Mouse (Mus musculus) frontal cortex, postnatal 25 days (tissue): ENCODE data around the gene Hcfc1r1.
A peak's percentile ranks its signal among the peaks of the same experiment; 100 is the strongest.

Experiments used
- DNase-seq, 2 experiments: peaks; one replicate each; pipeline ENCODE4 v3.0.0; 2022; ENCODE audit warnings: low spot score in 2 of 2

The Hcfc1r1 gene

DNA sequence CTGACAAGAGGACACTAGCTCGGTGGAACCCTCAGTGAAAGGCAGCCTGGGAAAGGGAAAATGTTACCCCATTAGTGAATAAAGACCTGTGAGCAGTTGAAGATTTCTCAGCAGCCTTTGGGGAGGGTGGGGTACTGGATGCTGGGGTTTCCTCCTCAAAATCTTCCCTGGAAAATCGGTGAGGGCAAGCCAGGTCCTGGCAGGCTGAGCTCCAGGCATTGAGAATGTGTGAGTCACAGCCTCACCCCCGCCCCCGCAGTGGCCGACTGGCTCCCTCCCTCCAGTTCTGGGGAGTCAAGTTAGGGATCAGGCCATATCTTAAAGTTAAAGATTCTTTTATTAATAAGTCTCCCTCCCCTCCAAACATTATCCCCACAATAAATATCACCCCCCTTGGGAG lies 1.7 kb downstream of the Hcfc1r1 start:
- DNase-seq: no peak

DNA sequence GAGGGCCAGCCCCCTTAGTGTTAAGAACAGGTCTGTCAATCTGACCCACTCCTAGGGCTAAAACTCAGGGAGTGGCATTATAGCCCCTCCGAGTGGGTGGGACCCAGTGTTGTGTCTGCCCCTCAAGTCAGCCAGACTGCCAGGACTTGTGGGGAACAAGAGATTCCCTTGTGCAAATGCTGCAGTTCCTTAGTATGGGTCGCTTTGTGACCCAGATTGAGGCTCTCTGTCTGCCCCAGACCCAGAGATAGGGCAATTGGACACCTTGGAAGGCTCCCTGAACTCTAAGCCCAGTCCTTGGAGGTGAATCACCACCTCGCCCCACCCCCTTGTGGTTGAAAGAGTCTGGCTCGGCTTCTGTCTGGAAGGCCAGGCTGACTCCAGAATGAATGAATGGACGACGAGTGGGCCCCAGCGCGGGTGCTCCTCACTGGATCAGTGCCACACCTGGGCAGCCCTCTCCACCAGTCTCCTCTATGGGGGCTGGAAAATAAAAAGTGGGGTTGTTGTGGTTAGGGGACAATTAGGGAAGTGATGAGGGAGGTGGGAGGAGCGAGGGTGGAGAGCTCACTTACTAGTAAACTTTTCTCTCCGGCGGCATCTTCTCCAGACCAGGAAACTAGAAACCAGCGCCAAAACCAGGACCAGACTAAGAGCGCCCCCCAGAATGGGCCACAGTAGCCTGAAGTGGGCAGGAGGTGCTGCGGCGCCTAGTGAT lies 2.3 kb downstream of the Hcfc1r1 start:
- DNase-seq: no peak

DNA sequence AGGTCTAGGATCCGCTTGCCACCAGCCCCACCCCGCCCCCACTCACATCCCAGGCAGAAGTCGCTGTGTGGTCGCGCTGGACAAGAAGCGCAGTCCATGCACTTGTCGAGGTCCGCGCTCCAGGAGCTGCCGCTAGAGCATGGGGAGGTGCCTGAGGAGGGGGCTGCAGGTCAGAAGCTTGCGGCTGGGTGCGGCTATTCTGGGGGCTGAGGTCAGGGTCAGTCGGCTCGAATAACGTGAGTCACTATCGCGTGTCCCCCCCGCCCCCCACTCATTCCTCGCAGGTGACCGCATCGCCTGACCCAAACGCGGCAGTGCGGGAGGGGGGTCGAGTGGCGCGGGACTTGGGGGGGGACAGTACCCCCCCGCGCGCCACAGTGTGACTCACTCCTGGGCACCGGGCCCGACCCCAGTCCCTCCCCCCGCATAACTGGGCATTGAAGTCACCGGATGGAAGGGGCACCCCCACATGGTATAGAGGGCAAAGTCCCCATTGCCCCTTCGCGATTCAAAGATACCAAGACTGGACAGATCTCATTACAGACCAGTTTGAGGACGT lies 3.2 kb downstream of the Hcfc1r1 start:
- no peak for DNase-seq

DNA sequence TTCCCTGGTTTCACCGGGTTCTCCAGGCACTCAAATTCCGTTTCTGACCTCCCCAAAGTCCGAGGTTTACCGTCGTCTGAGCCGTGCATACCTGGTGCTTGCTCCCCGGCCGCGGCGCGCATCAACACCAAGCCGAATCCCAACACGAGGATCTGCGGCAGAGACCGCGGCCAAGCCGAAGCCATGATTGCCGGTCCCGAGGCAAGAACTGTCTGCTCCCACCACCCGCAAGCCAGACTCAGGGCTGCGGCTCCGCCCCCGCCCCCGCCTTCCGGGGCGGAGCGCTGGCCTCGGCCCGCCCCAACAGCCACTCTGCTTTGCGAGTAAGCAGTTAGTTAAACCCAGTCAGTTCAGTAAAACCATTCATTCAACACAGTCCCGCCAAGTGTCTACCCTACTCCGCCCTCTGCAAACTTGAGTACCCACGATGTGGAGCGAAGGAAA lies 3.9 kb downstream of the Hcfc1r1 start, which contains the start of gene Tnfrsf12a:
Tnfrsf12a (minus strand) TSS at position 233 of the 444 bp plus-strand sequence.
- DNase-seq: peak; percentile 53 to 68

DNA sequence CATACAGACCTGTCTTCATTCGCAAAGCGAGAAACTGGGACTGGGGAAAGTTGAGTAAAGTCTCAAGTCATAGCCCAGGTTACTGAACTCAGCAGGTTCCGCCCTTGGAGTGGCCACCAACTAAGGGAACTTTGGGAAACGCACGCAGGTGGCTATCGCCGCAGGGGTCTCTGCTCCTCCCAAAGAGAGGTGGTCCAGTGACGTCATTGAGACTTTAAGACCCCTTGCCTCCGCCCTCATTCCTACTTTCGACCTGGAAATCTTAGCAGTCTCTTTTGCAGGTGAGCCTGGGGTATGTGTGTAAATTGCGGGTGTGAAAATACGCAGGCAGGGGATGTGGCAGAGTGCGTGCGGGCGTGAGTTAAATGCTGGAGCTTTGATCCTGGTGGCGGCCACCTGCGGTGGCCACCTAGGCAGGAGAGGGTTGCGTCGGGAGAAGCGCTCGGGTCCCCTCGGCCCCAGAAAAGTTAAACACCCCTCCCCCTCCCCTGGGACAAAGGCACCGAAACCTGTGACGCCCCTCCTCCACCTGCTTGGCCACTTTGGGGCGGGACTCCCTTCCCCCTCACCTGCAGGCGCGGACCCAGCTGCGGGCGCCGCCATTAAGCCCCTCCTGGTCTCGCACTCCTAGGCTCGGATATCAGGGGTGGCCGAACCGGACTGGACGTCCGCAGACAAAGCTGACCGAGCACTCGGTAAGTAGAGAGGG lies 5.9 kb downstream of the Hcfc1r1 start, which contains the start of gene Cldn6:
Cldn6 (plus strand) TSS at position 123 of the 709 bp plus-strand sequence.
- DNase-seq: no peak

DNA sequence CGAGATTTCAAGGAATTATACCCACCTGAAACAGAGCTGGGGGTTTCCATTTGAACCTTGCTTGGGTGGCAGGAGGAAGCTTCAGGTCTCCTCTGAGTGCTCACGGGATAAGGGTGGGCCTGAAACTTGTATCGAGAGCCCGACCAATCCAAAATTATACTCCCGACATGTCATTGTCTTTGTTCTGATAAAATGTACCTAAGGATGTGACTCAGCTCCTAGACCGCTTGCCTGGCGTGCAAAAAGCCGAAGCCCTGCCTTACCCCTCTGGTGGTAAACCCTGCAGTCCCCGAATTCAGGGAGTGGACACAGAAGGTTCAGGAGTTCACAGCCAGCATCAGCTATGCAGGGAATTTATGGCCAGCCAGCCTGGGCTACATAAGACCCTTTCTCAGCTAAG lies 6.9 kb downstream of the Hcfc1r1 start:
- no peak for DNase-seq

DNA sequence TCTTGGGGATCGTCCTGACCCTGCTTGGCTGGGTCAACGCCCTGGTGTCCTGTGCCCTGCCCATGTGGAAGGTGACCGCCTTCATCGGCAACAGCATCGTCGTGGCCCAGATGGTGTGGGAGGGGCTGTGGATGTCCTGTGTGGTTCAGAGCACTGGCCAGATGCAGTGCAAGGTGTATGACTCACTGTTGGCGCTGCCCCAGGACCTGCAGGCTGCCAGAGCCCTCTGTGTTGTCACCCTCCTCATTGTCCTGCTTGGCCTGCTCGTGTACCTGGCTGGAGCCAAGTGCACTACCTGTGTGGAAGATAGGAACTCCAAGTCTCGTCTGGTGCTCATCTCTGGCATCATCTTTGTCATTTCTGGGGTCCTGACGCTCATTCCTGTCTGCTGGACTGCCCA lies 7.7 kb downstream of the Hcfc1r1 start:
- no peak for DNase-seq

DNA sequence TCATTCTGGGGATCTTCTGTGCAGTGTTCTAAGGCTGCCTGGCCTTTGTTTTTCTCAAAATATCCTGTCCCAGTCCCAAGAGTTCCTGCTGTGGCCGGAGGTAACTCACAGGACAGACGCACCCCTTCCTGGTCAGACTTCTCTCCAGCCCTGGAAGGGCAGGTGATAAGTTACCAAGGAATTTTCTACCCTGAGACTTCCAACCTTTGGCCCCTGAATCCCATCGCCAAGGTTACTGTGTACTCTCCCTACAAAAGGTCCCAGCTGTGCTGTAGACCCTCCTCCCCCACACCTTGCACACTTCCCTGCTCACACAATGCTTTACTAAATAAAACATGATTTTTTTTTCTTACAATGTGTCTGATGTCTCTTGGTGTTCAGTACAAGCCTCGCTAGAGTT lies 8.7 kb downstream of the Hcfc1r1 start:
- DNase-seq: no peak

DNA sequence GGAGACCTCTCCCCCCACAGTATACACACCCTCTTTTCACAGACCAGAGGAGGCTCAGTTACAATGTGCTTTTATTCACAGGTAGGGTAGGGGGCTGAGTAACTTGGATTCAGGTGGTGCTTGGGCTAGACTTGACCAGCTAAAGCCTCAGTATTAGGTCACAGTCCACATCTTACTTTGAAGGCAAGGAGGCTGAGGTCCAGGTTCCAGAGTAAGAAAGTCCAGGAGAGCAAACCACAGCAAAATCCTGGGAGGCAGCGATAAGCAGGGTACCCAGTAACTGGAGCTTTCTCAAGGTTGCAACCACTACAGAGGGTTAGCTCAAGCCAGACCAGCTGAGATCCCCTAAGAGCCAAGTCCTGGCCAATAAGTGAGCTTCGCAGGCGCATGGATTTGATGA lies 9.1 kb downstream of the Hcfc1r1 start:
- DNase-seq: no peak

DNA sequence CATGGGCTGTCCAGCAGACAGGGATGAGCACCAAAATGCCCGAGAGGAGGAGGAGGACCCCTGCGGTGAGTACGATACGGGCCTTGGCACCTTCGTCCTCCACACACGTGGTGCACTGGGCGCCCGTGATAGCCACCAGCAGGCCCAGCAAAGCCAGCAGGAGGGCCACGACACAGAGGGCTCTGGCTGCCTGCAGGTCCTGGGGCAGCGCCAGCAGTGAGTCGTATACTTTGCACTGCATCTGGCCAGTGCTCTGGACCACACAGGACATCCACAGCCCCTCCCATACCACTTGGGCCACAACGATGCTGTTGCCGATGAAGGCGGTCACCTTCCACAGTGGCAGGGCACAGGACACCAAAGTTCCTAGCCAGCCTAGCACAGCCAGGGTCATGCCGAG lies 9.8 kb downstream of the Hcfc1r1 start:
- DNase-seq: no peak

DNA sequence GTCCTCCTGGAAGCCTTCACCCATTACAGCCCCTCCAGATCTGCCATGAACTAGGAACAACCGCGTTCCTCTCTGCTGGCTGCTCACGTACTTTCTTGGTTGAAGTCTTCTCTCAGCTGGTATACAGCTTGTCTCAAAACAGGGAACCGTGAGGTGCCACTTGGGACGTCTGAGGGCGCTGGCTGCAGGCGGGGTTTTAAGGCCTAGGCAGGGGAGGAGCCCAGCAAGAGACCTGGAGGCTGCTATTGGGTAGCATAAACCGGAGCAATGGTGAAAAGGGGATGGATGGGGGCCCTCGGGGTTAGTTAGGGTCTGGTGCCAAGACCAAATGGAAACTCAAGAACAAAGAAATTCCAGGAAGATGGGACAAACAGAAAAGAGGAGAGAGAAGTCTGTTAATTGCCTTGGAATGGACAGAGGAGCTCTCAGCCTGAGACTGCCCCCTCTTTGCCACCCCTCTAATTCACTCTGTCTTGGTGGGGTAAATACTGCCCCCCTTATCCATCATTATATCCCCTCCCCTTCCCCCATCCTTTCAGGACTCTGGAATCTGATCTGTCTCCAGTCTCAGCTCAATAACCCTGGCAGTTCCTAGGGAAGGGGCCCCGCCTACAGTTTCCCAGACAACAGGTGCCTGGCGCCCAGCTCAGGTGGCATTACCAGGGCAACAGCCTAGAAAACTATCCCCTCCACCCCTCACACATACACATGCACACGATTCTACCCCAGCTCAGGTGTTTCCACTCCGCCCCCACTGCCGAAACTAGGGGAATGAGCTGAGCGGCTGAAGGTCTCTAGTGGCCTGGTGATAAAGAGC lies 10.7 kb downstream of the Hcfc1r1 start, which contains the start of gene Cldn9:
Cldn9 (minus strand) TSS at position 171 of the 817 bp plus-strand sequence.
- no peak for DNase-seq

DNA sequence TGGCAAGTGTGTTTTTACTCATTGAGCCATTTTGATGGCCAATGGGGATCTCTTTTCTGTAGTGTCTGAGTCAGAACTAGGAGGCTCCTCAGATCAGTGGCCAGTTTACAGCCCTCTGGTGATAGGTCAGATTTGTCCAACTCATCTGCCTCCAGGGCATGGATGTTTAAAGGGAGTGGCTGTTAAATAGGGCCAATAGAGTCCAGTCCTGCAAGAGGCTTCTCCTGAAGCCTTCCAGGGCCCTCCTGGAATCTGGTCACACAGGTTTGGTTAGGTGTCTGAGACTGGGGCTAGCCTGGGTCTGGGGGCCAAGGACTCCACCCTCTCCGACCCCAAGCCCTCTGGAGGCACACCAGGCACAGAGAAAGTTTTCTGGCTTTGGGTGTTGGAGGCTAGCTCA lies 21.1 kb downstream of the Hcfc1r1 start:
- no peak for DNase-seq

DNA sequence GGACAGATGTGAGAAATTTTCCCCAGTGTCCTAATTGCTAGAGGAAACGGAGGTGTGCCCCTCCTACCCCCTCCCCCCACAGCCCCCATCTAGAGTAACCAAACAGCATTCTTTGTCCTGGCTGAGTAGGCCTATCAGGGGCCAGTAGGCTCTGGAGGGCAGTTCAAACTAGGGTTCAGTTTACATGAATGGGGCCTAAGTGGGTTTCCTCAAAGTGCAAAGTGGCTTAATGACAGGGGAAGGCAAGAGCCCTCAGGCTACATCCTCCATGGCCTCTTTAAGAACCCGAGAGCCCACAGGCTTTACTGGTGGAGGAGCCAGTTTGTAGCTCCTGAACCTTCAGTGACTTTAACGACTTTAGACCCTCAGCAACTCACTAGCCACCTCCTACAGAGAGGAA lies 22.4 kb downstream of the Hcfc1r1 start:
- no peak for DNase-seq

DNA sequence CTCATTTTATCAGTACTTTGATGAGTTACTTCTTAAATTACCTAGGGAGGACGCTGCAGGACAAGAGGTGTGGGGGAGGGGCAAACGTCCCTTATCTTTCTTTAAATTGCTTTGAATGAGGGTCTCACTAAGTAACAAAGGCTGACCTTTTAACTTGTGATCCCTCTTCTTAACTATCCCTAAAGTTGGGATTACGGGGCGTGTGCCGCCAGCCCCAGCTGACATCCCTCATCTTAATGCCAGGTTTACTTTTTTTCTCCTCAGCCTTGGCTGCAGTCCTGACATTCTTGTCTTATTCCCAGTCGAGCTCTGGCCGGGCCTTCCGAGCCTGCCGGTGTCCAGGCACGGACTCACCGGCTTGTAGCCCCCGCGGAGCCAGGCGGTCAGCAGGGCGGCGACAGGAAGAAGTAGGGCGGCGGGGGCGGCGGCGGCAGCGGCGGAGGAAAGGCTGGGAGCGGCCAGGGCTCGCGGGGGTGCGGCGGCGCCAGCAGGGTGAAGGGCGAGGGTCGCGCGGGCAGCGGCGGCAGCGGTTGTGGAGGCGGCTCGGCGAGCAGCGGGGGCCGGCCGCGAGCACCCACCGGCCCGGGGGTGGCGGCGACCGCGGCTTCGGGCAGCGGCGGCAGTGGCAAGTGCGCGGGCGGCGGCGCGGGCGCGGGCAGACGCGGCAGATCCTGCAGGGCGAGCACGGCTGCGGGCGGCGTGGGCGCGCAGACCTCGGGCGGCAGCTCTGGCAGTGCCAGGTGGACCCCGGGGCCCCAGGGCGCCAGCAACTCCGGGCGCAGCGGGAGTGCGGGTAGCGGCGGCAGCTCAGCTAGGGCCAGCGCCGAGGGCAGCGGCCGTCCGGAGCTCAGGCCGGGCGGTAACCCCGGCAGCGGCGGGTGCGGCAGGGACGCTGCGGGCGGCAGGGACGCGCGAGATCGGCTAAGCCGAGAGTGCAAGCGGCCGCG lies 26.0 kb downstream of the Hcfc1r1 start:
- DNase-seq: no peak

DNA sequence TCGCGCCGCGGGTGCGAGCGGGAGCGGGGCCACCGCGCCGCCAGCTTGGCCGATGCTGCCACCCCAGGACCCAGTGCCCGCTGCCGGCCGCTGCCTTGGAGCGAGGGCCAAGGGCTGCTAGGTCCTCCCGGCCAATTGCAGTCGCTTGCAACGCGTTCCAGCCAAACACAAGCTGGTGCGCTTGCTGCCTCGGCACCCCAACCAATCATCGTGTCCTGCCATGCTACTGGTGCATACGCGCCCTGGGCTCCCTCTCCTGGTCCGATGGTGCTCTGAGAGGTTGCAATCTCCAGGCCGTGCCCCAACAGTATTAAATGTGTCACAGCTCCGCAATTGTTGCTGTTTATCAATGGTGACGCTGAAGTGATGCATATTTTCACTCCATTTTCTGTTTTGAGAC lies 26.7 kb downstream of the Hcfc1r1 start:
- DNase-seq: peak; percentile 78 to 84

DNA sequence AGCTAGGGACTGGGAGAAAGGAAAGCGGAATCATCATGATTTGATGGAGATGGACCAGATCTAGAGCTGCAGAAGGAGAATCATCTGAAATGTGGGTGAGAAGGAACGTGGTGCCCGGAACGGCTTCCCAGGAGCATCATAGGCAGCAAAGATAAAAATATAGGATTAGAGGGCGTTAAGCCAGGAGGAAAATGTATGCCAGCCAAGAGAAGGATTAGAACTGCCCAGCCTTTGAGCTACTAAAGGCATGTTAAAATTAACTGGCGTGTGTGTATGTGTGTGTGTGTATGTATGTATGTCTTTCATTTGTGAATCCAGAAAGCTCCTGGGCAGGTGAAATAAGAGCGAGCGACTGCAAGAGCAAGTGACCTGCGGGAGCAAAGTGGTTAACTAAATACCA lies 29.9 kb downstream of the Hcfc1r1 start:
- no peak for DNase-seq

DNA sequence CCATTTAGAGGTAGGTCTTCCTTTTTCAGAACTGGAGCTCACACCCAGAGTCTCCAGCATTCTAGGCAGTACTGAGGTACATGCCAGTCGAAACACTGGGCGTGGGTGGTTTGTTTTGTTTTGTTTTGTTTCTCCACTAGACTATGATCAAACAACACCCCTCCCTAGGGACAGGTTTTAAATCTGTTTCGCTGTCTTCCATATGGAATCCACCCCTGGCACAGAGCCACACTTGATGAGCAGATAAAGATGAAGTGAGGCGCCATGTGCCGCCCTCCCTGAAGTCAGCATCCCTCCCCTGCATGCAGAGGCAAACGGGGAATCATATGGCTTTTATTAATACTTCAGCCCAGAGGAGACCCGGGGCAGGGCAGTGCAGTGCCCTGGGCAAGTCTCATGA lies 31.3 kb downstream of the Hcfc1r1 start:
- DNase-seq: no peak

DNA sequence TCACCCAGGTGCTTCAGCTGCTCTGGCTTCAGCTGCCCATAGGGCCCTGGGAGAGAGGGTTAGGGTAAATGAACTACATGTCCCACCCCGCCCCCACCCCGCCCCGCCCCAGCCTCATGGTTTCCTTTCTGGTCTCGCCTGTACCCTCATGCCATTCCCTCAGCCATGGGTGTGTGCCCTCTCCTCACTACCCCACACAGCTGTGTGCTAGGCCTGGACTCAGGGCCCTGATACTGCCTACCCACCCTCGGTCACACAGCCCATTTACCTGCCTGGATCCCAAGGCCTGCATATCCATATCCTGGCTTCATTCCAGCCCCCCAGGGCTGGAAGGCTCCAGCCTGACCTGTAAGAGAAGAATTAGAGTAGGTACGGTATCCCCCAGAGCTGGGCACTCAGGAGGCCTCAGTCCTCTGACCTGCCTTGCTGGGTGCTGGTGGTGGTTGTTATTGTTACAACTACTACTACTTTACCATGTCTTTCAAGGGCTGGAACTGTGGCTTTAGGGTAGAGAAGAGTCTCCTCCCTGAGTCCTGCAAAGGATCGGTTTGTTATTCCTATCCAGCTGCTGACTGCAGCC lies 32.2 kb downstream of the Hcfc1r1 start:
- DNase-seq: no peak

DNA sequence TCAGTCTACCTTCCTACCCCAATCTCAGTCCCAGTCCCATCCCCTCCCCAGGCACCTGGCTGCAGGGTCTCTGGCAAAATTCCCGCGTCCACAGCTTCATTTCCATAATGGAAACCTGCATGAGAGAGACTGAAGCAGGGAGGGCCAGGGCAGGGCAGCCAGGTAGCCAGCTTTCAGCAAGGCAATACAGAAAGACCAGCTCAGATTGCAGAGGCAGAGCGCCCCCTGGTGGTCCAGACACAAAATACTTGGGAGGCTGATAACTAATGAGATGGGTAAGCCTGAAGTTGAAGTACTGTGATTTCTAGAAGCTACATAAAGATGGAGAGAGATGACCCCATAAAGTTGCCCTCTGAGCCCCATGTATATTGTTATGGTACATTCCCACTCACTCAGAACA lies 32.8 kb downstream of the Hcfc1r1 start:
- peak; percentile 60 to 61 for DNase-seq

DNA sequence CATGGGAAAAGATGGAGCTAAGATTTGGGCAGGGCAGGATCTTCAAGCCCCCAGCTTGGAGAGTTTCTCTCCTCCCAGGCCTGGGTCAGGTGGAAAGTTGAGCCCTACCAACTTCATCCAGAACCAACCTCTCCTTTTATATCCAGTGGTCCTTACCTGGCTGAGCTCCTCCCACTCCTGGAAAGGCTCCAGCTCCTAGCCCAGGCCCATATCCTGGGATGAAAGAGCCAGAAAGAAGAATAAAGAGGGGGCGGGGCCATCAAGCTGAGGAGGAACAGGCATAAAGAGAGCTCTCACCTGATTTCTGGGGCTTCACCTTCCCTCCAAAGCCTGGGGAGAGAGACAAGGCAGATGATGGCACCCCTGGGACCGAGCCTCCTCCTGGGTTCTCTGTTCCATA lies 43.6 kb downstream of the Hcfc1r1 start:
- DNase-seq: no peak
